Mouse (Mus musculus): ENCODE data around the gene Olfr370.
"Not testable (repeated sequence)": the region's sequence is repeated elsewhere in the genome, so short reads cannot be mapped to it uniquely, and the experiment has no call there.

The Olfr370 gene

DNA sequence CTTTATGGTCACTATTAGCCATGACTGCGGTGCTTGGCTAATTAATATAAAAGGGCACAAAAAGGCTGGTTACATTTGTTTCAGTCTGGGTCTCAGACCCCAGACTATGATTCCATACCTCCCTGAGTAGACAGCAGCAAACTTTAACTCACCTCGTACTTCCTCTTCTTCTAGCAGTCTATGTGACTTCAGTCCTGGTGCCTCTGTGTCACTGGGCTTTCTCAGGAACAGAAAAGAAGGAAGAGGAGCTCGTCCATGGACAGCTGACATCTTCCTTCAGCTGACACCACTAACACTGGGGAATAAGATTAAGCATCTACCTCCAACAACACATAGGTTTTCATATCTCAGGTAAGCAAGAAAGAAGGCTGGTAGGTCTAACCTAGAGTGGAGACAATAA, at the start of gene Olfr370:
TSS of gene Olfr370 (plus strand) at position 45 of the 400 bp plus-strand sequence.
- DNase-seq (ENCODE audit: extremely low read depth, insufficient read length, low spot score) = no peak

DNA sequence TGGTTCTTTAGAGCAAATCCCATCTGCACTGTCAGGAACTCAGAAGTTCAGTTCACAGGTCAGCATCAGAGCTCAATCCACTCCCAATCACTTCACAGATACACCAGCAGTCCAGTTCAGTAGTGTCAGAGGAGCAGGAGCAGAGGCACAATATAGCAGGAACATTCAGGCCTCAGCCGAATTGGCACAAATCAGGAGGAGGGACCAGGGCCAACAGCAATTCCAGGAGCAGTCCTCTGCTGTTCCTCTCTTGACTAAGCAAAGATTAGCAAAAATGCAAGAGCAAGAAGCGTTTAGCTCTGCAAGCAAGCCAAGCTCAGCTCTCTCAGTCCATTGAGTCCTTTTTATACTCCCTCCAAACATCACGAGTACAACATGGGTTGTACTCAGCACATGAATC, 23.9 kb upstream of the Olfr370 start:
- no peak for DNase-seq (ENCODE audit: extremely low read depth, insufficient read length, low spot score)

- DNase-seq (ENCODE audit: extremely low read depth, insufficient read length, low spot score) = no peak
Observed at GRCm38 (mm10) chr8:83520432-83520831, 15.1 kb upstream of the Olfr370 start.

DNA sequence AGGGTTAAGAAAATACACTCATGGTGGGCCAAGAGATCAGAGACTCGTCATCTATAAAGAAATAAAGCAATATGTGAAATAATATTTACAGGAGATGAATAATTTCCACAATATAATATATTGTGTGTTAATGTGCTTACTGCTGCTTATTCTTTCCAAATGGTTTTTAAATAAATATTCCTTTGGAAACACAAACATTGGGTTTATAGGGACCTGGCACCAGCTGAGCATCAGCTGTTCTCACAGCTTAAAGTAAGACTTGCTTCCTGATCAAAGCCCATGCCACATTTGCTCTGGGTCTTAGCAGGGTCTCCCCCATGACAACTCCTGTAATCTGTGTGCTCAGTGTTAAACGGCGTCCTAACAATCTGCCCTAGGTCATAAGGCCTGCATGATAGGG, 14.7 kb upstream of the Olfr370 start:
- not testable (repeated sequence) for DNase-seq (ENCODE audit: extremely low read depth, insufficient read length, low spot score)

DNA sequence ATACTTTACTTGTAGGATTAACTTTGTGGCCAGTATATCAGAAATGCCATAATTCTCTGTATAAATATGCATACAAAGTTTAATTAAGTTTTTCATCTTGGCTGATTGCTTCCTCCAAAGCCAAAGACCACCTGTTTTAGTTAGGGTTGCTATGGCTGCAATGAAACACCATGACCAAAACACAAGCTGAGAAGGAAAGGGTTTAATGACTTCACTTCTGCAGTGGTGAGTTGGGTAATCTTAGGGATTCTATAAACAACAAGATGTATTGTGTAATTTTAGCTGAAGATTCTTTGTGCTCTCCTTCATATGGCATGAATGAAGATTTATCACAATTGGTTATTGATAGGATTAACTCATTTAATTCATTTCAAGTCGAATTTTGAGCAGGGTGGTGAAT, 14.3 kb upstream of the Olfr370 start:
- DNase-seq (ENCODE audit: extremely low read depth, insufficient read length, low spot score) = no peak

DNA sequence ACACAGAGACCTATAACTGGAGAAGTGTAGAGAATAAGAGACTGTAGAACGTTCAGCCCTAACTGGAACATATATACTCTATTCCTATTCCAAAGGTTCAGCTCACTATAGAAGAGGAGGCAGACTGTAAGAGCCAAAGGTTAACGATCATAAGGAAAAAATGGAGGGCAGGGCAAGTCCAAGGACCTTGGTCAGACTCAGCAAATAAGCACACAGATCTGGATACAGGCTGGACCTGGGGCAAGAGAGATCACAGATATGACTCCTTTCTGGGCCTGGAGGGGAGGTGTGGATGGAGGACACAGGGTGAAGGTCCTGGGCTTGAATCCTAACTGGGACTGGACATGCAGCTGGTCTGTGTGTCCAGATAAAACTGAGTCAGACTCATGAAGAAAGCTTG, 778 bp upstream of the Olfr370 start:
- no peak for DNase-seq (ENCODE audit: extremely low read depth, insufficient read length, low spot score)

DNA sequence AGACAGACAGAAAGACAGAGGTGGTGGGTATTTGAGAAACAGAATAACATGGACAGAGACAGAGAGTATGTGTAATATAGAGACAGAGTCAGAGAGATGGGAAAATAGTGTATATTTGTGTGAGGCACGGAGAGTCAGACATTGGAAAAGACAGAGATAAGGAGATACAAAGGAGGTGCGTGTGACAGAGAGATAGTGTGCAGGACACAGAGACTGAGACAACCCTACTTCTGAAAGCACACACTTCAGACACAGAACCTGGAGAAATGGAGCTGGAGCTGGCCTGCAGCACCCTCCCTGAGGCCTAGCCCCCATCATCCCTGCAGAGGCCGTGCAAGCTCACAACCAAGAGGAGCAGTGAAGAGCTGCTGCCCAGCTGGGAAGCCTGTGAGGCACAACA, 27.1 kb downstream of the Olfr370 start:
- DNase-seq (ENCODE audit: extremely low read depth, insufficient read length, low spot score) = no peak

DNA sequence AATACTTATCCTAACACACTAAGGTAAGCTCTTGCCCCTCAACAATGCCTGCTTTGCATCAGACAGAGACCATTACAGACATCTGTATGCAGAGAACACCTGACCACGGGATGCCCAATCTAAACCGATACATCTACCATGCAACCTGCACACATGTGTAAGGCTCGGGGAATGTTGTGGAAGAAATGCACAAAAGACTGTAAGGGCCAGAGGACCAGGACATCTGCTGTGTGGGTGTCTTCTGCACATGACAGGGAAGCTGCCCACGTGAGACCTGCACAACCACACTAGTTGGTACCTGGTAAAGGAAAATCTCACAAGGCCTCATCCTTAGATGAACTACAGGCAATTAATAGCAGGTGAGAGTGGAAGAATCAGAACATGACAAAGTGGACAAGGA, 27.7 kb downstream of the Olfr370 start:
- DNase-seq (ENCODE audit: extremely low read depth, insufficient read length, low spot score) = no peak

DNA sequence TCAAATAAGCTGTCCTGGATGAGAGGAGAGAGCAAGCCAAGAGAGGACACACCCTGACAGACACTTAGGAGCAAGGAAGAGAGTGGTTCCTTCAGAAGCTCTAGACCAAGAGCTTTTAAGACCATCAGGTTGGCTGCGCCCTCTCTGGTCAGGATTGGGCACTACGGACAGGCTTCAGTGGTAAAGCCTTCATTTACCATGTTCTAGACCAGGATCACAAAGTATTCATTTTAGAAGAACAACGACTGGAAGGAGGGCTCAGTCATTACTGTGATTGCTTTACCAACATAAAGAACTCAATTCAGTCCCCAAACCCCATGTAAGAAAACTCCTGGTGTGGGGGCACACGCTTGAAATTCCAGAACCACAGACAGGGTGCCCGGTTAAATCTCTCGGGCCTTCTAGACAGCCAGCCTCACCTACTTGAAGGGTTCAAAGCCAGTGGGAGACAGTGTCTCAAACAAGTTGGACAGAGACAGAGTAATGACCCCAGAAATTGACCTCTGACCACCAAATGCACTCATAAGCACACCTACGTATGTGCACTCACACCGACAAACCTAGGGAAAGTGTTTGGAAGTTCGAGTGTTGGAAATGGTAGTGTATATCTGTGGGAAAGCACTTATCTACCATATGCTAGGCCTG, 30.3 kb downstream of the Olfr370 start:
- no peak for DNase-seq (ENCODE audit: extremely low read depth, insufficient read length, low spot score)

DNA sequence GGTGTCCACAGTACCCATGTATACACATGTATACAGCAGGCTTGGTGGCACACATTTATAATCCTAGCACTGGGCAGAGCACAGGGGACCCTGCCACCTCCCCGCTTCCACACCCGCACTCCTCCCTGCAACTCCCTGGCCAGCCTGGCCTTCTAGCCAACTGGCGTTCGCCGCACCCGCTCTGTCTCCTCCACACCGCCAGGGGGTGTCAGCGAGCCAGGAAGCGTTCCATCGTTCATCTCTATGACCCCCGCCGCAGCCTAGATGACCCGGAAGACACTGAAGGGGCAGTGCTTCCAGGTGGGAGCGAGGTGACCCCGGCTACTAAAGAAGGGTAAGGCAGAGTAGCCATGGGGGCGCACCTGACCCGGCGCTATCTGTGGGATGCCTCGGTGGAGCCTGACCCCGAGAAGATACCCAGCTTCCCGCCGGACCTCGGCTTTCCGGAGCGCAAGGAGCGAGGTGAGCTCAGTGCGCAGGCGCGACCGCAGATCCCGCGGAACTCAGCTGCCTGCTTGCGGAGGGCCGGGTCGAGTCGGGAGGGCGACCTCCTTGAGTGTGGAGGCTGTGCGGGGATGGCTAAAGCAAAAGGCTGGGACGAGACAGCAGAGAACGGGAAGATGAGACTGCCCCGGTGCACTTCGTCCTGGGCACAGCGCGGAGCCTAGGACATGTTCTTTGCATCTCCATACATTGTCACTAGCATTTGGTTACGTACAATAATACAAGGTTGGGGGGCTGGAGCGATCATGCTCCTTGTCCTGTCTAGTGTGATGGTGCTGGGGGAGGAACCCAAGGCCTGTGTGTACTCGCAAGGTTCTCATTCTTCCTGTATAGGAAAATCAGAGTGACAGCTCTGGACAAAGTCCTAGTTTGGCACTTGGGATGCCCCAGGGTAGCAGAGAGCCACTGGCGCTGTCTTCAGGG, 31.2 kb downstream of the Olfr370 start, which contains the start of gene Ndufb7:
TSS of gene Ndufb7 (plus strand) at position 203 of the 927 bp plus-strand sequence.
- DNase-seq (ENCODE audit: extremely low read depth, insufficient read length, low spot score) = peak; percentile 91

GRCm38 (mm10) chr8:83567668-83568067, 32.1 kb downstream of the Olfr370 start:
- no peak for DNase-seq (ENCODE audit: extremely low read depth, insufficient read length, low spot score)

DNA sequence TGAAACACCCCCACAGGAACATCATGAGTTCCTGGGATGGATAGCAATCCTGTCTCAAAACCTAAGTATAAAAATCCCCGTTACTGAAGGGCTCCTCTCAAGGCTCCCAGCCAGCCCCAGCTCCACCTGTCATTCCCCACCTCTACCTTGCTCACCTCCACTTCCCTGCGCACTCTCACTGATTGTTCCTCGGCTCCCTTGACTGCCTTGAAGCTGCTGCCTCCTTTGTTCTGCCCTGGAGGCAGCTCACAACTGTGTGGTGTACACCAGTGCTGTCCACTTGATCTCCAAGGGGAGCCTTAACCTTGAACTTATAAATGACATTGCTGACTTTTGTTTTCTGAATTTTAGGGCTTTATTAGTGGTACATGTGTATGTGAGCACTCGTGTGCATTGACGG, 32.5 kb downstream of the Olfr370 start:
- no peak for DNase-seq (ENCODE audit: extremely low read depth, insufficient read length, low spot score)

- no peak for DNase-seq (ENCODE audit: extremely low read depth, insufficient read length, low spot score)
Observed at GRCm38 (mm10) chr8:83568755-83569154, 33.2 kb downstream of the Olfr370 start.

- DNase-seq (ENCODE audit: extremely low read depth, insufficient read length, low spot score) = no peak
Observed at GRCm38 (mm10) chr8:83569165-83569564, 33.6 kb downstream of the Olfr370 start.

DNA sequence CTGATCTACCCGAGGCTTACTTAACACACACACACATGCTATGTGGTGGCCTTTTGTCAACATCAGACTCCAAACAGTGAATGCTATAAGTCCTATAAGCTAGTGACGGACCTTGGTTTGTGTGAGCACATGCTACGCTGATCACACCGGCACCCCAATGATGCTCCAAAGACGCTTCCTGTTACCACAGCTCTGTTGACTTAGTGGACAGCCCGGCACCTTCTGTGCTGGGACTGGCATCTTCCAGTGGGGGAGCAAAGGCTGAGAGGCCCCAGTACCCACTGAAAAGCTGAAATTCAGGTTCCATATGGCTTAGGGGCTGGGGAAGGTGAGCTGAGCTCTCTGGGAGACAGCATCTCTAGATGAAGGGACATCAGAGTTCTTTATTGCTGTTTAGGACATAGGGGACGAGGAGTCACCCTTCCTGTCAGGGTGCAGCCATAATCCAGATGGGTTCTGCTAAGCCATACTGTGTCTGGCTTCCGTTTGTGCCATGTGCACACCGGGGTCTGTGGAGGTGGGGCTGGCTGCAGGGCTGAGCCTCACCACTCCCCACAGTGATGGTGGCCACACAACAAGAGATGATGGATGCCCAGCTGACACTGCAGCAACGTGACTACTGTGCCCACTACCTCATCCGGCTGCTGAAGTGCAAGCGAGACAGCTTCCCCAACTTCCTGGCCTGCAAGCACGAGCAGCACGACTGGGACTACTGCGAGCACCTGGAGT, 34.9 kb downstream of the Olfr370 start:
- no peak for DNase-seq (ENCODE audit: extremely low read depth, insufficient read length, low spot score)

- not testable (repeated sequence) for DNase-seq (ENCODE audit: extremely low read depth, insufficient read length, low spot score)
Observed at GRCm38 (mm10) chr8:83571001-83571340, 35.4 kb downstream of the Olfr370 start.

GRCm38 (mm10) chr8:83571791-83572190, 36.2 kb downstream of the Olfr370 start:
- no peak for DNase-seq (ENCODE audit: extremely low read depth, insufficient read length, low spot score)

GRCm38 (mm10) chr8:83572246-83572812, 36.7 kb downstream of the Olfr370 start:
- DNase-seq (ENCODE audit: extremely low read depth, insufficient read length, low spot score) = no peak

GRCm38 (mm10) chr8:83573140-83573875, 37.7 kb downstream of the Olfr370 start:
- no peak for DNase-seq (ENCODE audit: extremely low read depth, insufficient read length, low spot score)

DNA sequence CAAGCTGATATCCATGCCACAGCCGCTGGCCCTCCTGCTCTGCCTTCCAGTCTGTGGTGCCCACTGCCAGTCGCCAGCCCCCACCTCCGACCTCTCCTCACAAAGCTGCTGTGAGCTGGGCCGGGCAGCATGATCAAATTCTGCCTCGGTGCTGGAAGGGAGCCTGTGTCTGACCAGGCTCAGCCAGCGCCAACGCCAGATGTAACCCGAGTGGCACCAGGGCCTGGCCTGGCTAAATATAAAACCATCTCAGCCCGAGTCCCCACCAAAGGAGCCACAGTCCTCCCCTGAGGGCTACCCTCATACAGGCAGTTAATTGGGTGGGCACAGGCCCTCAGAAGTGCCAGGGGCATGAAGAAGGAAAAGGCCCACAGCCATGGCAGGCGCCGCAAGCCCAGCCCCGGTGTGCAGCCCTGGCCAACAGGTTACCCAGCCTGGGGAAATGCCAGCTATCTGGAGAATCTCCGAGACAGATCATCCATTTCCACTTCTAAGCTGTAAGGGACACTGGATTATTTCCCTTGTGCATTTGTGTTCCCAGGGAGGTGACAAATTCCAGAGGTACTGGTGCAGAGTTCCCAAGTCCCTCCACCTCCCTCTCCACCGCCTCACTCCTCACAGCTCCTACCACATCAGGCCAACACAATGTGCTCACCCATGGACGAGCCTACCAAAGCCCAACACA, 39.2 kb downstream of the Olfr370 start:
- no peak for DNase-seq (ENCODE audit: extremely low read depth, insufficient read length, low spot score)
